Mouse (Mus musculus): ENCODE data around the gene Gm11444.

- TF ChIP-seq POLR2A (IDR thresholded peaks at IDR 0.05; ENCODE audit: low read depth, low read length) (no peak), NELFE (IDR thresholded peaks at IDR 0.05; ENCODE audit: low read depth, low read length) (no peak), CTCF (conservative IDR thresholded peaks at IDR 0.05 in 1 of 2, IDR thresholded peaks at IDR 0.05 in 1 of 2; ENCODE audit: low read depth in 2 of 2, low read length in 2 of 2) (no peak), CHD1 (IDR thresholded peaks at IDR 0.05; ENCODE audit: low read depth, low read length) (no peak), EP300 (IDR thresholded peaks at IDR 0.05; ENCODE audit: low read length) (peak; percentile 23; the same call in 1 of the 2 replicates), RAD21 (IDR thresholded peaks at IDR 0.05; ENCODE audit: low read depth, low read length) (no peak), PAX5 (IDR thresholded peaks at IDR 0.05; ENCODE audit: low read length) (no peak), ZKSCAN1 (IDR thresholded peaks at IDR 0.05; ENCODE audit: borderline replicate concordance, low read depth, low read length) (no peak), MEF2A (IDR thresholded peaks at IDR 0.05; ENCODE audit: borderline replicate concordance, low read depth, low read length) (no peak), BHLHE40 (IDR thresholded peaks at IDR 0.05; ENCODE audit: low read depth, low read length) (peak; percentile 45)
Observed at GRCm38 (mm10) chr11:85891010-85891691, 41.0 kb upstream of the Gm11444 start.

Measured in CH12.LX (cell line).